Mouse (Mus musculus) left cerebral cortex, adult 11 months (tissue): Measurements from ENCODE around the gene Ablim2.
A peak's percentile ranks its signal among the peaks of the same experiment; 100 is the strongest.

Experiments
- DNase-seq: peaks from one replicate; pipeline ENCODE4 v3.0.0; 2022; ENCODE audit warnings: low spot score

Ablim2 gene

DNA sequence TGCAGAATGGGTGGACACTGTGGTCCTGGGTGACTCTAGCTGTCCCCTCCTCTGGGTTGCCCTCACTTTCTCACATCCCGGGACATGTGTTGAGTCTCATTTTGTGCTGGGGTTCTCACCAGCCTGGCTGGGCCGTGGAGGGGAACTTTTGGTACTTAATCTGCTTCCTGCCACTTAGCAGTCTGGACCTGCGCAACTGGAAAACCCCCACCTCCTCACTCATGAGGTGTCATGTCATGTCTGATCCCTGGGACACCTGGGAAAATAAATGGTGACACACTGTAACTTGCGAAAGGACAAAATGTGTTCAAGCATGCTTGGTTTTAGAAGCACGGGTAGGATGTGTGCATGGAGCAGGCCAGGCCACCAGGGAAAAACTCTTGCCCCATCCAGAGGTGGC, 127.0 kb downstream of the Ablim2 start:
- DNase-seq, result no peak

- no peak for DNase-seq
Measured at GRCm38 (mm10) chr5:35888959-35889358, 131.3 kb downstream of the Ablim2 start.

DNA sequence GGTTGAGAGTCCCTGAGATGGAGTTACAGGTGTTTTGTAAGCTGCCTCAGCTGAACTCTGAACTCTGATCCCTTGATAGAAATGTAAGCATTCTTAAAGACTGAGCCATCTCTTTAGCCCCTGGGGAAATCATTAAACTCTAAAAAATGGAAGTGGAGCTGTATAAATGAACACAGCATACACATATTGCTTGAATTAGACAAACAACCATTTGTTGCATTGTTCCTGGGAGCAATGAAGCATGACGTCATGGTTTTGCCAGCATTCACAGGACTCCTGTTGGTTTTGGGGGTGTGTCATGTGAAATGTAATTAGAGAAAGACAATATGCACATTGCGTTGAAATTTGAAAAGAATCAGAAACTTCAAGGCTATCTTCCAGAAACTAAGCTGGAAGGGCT, 132.0 kb downstream of the Ablim2 start:
- no peak for DNase-seq

GRCm38 (mm10) chr5:35890985-35891730, 133.5 kb downstream of the Ablim2 start:
- DNase-seq, result no peak

DNA sequence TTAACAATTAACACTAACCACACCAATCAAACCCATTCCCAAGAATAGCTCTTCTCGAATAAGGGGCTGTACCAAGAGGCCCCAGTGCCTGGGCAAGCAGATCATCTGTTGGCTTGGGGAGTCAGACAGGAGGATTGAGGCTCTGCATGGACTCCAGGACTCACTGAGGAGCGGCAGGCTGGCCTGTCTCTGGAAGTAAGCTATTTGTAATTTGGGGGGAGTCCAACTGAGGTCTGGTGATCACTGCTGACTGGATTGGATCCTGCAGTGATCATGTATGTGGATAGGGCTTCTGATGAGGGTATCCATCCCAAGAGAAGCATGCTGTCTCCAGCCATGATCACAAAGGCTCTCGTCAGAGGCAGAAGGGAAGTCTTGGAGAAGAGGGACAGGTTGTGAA, 134.7 kb downstream of the Ablim2 start:
- DNase-seq, result no peak

DNA sequence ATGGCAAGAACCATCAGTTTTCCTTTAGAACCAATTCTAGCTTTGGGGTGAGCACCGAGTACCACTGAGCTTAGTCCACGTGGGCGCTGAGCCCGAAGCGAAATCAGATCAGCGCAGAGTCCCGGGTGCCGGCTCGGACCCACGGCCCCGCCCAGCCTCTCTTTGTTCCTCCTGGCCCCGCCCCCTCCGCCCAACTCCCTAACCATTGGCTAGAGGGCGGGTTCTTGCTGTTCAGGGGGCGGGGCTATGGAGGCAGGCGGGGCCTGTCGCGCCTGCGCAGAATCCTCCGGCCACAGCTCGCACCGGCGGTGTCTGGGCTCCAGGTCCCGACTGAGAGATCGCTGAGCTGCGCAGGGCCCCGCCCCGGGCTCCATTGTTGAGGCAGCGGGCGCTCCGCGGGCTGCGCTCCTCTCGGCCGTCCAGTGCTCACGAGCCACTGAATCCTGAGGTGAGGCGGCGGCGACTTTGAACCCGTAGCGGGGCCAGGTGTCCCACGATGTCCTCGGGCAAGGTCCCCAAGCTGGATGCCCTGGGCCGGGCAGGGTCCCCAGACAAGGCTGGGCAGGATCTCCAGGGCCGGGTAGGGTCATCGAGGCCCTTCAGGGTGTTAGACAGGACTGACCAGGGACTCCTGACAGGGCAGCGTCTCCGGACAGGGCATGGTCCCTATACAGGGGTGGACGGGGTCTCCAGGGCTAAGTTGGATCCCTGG, 135.6 kb downstream of the Ablim2 start, which contains the start of gene Afap1:
Gene Afap1, plus strand, starts transcription at position 227 of the 712 bp plus-strand sequence.
- DNase-seq, result peak; percentile 99

DNA sequence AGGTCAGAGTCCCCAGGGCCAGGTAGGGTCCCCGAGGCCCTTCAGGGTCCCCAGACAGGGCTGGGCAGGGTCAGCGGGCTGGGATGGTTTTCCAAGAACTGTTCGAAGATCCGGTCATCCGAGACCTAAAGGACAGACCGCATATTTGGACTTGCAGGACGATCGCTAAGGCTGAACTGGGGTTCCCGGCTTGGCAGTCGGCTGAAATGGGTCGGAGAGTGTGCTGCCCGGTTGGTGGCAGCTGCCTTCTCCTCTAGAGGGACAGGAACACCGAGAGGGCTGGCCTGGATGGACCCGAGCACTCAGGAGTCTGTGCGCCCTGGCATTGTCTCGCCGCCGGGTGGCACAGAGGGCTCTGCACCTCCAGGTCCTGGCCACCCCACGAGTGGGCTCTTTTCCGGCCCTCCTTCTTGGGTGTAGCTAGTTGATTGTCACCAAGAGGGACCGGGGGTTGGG, 136.2 kb downstream of the Ablim2 start:
- no peak for DNase-seq

GRCm38 (mm10) chr5:35894295-35895047, 136.8 kb downstream of the Ablim2 start:
- no peak for DNase-seq

DNA sequence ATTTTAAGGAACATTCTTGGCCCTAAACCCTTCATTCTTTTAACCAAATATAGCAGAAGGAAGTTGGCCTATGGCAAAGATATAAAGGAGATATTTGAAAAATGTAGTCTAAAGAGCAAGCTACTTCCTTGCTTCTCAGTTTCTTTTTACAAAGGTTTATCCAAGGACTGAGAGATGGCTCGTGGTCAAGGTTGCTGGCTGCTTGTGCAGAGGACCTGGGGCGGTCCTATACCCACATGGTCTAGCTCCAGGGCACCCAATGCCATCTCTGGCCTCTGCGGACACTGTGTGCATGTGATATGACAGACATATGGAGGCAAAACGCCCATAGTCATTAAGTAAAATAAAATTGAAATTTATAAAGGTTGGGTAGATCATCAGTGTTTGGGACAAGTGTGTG, 138.2 kb downstream of the Ablim2 start:
- DNase-seq, result no peak

- DNase-seq, result no peak
Measured at GRCm38 (mm10) chr5:35896556-35896955, 138.9 kb downstream of the Ablim2 start.

- DNase-seq, result no peak
Measured at GRCm38 (mm10) chr5:35897147-35897546, 139.5 kb downstream of the Ablim2 start.

DNA sequence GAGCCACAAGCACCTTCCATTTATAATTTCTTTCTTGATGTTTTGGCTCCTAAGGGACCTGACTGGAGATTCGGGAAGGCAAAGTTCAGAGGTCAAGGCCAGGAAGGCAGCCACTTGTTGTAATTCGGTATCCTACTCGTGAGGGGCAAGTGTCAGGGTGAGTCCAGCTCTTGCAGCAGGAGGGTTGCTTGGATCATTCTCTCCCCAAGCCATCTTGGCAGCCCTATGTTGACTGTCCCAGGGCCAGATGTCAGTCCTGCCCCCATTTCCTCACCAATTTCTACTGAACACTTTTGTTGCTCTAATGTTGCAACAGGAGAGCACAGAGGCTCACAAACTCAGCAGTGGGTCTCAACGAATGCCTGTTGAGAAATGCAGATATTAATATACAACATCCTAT, 140.4 kb downstream of the Ablim2 start:
- no peak for DNase-seq

DNA sequence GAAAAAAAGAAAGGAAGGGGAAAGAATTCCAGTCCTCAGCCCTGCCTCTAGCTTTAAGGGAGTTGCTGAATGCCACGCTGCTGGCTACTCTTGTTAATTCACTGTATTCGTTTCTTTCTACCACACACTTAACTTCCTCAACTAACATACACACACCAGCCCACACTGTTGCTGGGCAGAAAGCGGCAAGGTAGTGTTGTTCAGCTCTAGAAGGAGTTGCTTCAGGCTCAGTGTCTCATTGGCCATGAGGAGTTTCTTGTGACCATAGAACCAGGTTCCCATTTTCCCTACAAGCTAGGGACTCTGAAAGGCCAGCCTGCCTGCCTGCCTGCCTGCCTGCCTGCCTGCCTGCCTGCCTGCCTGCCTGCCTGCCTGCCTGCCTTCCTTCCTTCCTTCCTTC, 141.3 kb downstream of the Ablim2 start:
- DNase-seq, result no peak

GRCm38 (mm10) chr5:35900401-35901225, 142.9 kb downstream of the Ablim2 start:
- no peak for DNase-seq

DNA sequence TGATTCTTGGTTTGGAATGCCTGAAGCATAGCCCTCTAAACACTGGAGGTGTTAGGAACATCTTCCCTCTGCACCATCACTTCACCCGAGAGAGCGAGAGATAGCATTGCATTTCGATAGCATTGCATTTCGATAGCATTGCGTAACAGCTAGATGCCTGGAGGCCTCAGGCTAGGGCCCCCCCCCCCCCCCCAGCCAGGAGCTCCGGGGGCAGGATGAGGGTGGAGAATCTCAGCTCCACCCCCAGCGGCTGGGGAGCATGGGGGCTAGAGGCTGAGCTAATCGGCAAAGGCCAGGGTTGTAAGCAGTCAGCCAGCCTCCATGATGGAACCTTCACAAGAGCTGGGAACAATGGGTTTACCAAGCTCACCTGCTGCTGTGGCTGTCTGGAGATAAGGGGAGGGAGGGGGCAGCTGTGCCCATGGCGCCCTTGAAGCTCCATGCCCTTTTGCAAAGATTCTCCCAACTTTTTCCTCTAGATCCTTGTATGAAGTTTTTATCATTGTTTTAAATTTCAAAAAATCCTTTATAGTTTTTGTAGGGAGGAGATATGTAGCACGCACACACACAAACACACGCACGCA, 143.6 kb downstream of the Ablim2 start:
- DNase-seq, result no peak

DNA sequence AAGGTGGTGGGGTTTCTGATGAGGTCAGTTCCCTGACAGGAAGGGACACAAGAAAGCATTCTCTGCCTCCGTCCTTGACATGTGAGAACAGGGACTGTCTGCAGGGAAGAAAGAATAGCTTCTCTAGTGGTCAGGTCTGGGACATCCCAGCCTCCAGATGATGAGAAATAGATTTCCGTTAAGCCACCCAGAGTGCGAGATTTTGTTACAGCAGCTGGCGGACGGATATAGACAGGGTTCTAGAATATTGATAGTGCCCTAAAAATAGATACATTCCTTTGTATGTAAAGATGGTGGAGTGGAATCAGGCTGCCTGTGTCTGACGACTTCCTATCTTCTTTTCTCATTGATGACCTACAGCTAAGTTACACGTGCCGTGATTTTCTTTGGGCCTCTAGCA, 145.8 kb downstream of the Ablim2 start:
- no peak for DNase-seq

- no peak for DNase-seq
Measured at GRCm38 (mm10) chr5:35905283-35905682, 147.6 kb downstream of the Ablim2 start.

DNA sequence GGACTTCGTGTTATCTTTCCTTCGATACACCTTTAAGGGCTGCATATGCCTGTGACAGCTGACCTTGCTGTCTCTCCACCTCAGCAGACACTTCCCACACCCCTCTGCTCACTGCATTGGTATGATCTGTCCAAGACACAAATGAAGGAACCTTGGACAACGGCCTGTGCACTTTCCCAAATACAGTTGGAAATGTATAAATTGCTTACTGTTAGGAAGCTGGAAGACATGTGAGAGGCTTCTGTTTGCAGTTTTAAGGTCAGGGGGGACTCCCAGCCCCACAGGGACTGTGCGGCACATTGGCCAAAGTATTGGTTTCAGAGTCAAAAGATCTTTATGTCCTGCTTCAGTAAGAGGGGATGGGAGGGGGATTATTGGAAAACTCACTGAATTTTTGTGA, 149.4 kb downstream of the Ablim2 start:
- DNase-seq, result no peak

DNA sequence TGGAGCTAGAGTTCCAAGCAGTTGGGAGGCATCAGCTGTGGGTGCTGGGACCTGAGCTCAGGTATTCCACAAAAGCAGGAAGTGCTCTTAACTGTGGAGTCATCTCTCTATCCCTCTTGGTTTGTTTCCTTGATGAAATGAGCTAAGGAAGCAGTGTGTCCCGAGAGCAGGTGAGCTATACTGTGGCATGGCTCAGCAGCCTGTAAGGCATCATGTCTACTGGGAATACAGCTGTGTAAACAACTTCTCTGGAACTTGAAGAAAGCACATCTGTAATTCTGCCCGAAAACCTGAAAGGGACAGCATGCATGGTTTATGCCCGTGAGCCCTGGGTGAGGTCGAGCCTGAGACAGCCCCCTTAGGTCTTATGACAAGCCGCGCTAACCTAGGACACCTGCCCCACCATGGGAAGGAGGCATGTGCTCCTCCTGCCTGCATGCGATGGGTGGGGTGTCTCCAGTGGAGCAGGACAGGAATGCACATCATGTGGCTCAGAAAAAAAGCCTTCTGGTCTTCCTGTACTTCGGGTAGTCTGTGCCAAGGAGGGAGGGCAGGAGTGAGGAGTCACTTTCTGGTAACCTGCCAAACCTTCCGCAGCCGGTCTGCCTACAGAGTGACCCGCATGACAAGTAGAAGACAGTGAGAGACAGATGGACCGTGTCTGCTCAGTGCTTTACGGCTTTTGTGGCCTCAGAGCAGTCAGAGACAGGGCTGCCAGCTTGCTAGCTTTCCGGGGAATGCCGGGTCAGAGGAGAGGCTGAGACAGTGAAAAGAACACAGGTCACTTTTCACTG, 150.2 kb downstream of the Ablim2 start:
- peak; percentile 71 for DNase-seq

- no peak for DNase-seq
Measured at GRCm38 (mm10) chr5:35908626-35909443, 151.2 kb downstream of the Ablim2 start.
